Mouse (Mus musculus): ENCODE data around the gene Tmem201. TPM values are rescaled to one million over a fixed set of nuclear protein-coding genes. Genes with fewer than 3 reads are reported as not detected.

Gene Tmem201
- total and polyA plus RNA-seq, 3 experiments = 6.4 to 29.2 (median 16.2) TPM

DNA sequence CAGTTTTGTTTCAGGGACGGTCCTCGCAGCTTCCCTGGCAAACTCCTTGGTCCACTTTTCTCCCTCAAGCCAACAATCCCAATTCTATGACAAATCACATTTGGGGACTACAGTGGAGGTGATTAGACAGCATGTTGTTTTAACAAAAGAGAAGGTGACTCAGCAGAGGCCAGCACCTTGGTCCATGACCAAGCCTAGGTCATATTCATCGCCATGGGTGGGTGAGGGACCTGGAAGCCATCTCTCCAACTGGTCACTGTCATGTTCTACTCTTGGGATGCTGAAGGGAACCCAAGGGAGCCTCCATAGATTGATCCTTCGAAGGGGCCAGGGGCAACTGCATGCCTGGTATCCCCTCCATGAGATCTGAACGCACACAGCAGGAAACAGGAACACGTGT is 3.6 kb downstream of the Tmem201 start:
- Histone ChIP-seq H3K27ac (ENCODE audit: insufficient read depth, low read depth) (no peak overlapping the region), H3K4me3 (replicated peaks in 1 of 3; ENCODE audit: low read depth in 2 of 3, low read length in 2 of 3, poor library complexity in 1 of 3) (no peak overlapping the region), H3K4me1 (ENCODE audit: control insufficient read depth in 1 of 2, insufficient read depth in 2 of 2) (peaks cover 14 to 55% of the 10 kb centered on the region in 2 experiments), H3K27me3 (replicated peaks) (no peaks in the 10 kb centered on the region), H3K9ac (ENCODE audit: insufficient read depth, low read depth) (no peak overlapping the region), H3K9me3 (replicated peaks; ENCODE audit: low read length) (no peaks in the 10 kb centered on the region), H3K79me2 (replicated peaks; ENCODE audit: control insufficient read depth, extremely low read depth, insufficient read depth, poor library complexity, severe bottlenecking) (peaks cover 43% of the 10 kb centered on the region), H3K4me2 (ENCODE audit: insufficient read depth, low read depth, poor library complexity, severe bottlenecking) (no peak overlapping the region), H3K36me3 (replicated peaks in 1 of 2; ENCODE audit: control insufficient read depth in 1 of 2, insufficient read depth in 1 of 2, low read length in 1 of 2) (peaks cover 24 to 65% of the 10 kb centered on the region in 2 experiments)
- TF ChIP-seq CHD1 (IDR thresholded peaks at IDR 0.05; ENCODE audit: low read depth, low read length) = no peak
- TF ChIP-seq CHD2 (IDR thresholded peaks at IDR 0.05; ENCODE audit: low read length) = no peak
- dilution Hi-C loops (cut with MboI; ENCODE audit: extremely low pct_ligation_motif_present, extremely low pct_unique_long_range_greater_than_20kb, low sequenced_read_pairs) (no loop called here), in situ Hi-C loops (cut with MboI; ENCODE audit: low pct_ligation_motif_present, low pct_unique_long_range_greater_than_20kb, low sequenced_read_pairs) (no loop called here)
- no peak for DNase-seq (ENCODE audit: extremely low read depth)

DNA sequence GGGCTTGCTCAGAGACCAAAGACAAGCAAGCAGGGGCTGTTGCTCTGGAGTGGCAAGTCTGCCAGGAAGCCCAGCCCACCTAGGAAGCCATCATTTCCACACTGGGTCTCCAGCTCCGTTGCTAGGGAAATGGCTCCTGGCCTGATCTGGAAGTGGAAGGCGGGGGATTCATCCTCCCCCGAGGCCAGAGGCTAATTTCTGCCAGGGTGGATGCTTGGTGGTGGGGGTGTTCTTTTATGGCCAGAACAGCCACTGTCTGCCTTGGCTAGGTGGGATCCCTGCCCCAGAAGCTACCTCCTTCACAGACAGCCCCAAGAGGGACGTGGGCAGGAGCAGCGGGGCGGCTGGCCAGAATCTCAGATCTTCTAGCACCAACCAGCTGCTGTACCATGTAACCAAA is 4.1 kb downstream of the Tmem201 start:
- dilution Hi-C loops (cut with MboI; ENCODE audit: extremely low pct_ligation_motif_present, extremely low pct_unique_long_range_greater_than_20kb, low sequenced_read_pairs) (no loop called here), in situ Hi-C loops (cut with MboI; ENCODE audit: low pct_ligation_motif_present, low pct_unique_long_range_greater_than_20kb, low sequenced_read_pairs) (no loop called here)
- Histone ChIP-seq H3K4me3 (replicated peaks in 1 of 3; ENCODE audit: low read depth in 2 of 3, low read length in 2 of 3, poor library complexity in 1 of 3) (no peak overlapping the region), H3K9me3 (replicated peaks; ENCODE audit: low read length) (no peaks in the 10 kb centered on the region), H3K27ac (ENCODE audit: insufficient read depth, low read depth) (no peak overlapping the region), H3K4me2 (ENCODE audit: insufficient read depth, low read depth, poor library complexity, severe bottlenecking) (no peak overlapping the region), H3K4me1 (ENCODE audit: control insufficient read depth in 1 of 2, insufficient read depth in 2 of 2) (peaks cover 14 to 55% of the 10 kb centered on the region in 2 experiments), H3K36me3 (replicated peaks in 1 of 2; ENCODE audit: control insufficient read depth in 1 of 2, insufficient read depth in 1 of 2, low read length in 1 of 2) (peaks cover 29 to 70% of the 10 kb centered on the region in 2 experiments), H3K9ac (ENCODE audit: insufficient read depth, low read depth) (no peak overlapping the region), H3K27me3 (replicated peaks) (no peaks in the 10 kb centered on the region), H3K79me2 (replicated peaks; ENCODE audit: control insufficient read depth, extremely low read depth, insufficient read depth, poor library complexity, severe bottlenecking) (peaks cover 43% of the 10 kb centered on the region)
- no peak for DNase-seq (ENCODE audit: extremely low read depth)
- TF ChIP-seq KAT2A (IDR thresholded peaks at IDR 0.05; ENCODE audit: insufficient replicate concordance, low read length) = no peak
- TF ChIP-seq EP300 (IDR thresholded peaks at IDR 0.05; ENCODE audit: low read length) = no peak
- no peak for TF ChIP-seq MAZ (IDR thresholded peaks at IDR 0.05; ENCODE audit: low read depth, low read length)
- no peak for TF ChIP-seq NELFE (IDR thresholded peaks at IDR 0.05; ENCODE audit: low read depth, low read length)
- TF ChIP-seq SIN3A (IDR thresholded peaks at IDR 0.05; ENCODE audit: low read length) = no peak
- no peak for TF ChIP-seq ELF1 (IDR thresholded peaks at IDR 0.05; ENCODE audit: low read depth, low read length)
- no peak for TF ChIP-seq UBTF (IDR thresholded peaks at IDR 0.05; ENCODE audit: low read depth, low read length)
- no peak for TF ChIP-seq SMC3 (IDR thresholded peaks at IDR 0.05; ENCODE audit: low read depth, low read length)
- no peak for TF ChIP-seq ZKSCAN1 (IDR thresholded peaks at IDR 0.05; ENCODE audit: borderline replicate concordance, low read depth, low read length)
- TF ChIP-seq HCFC1 (IDR thresholded peaks at IDR 0.05; ENCODE audit: low read depth, low read length) = no peak
- TF ChIP-seq JUN (IDR thresholded peaks at IDR 0.05; ENCODE audit: insufficient read depth, low read depth, low read length) = no peak
- no peak for TF ChIP-seq E2F4 (IDR thresholded peaks at IDR 0.05; ENCODE audit: insufficient replicate concordance, low read depth, low read length)
- TF ChIP-seq ZNF384 (IDR thresholded peaks at IDR 0.05; ENCODE audit: low read depth, low read length) = no peak
- TF ChIP-seq NRF1 (IDR thresholded peaks at IDR 0.05; ENCODE audit: low read depth, low read length) = no peak
- no peak for TF ChIP-seq MYC (IDR thresholded peaks at IDR 0.05; ENCODE audit: low read depth, low read length)
